Mouse (Mus musculus) kidney, postnatal 14 days (tissue): ENCODE measurements at regions not wholly inside any gene's neighbourhood (a gene's known extent, or its start where the extent isn't known, plus 50 kb on each side); places are given as distances from the start of the nearest gene placed in this dataset.
A peak's percentile ranks its signal among the peaks of the same experiment; 100 is the strongest.

Experiments used
- DNase-seq: peaks from one replicate; pipeline ENCODE4 v3.0.0; 2022; ENCODE audit warnings: mixed read lengths

DNA sequence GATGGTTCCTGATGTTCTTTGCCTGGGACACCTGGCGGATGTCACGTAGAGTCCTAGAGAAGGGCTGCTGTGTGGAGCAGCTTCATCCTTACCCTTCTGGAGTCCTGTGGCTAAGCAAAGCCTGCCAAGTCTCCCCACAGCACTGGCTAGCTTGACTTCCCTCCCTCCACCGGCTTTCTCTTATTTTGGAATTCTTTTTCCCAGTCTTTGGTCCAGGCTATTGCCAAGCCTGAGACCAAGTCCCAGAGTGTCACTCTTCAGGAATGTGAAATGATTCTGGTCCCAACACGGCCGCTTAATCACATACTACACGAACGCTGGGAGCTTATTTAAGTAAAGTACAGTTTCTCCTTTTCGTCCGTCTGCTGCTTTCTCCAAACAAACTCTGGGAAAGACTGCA, 146.4 kb downstream of the Fndc1 start:
- DNase-seq = no peak

GRCm38 (mm10) chr17:7679786-7680185, 147.3 kb downstream of the Fndc1 start:
- no peak for DNase-seq

GRCm38 (mm10) chr17:7678898-7679297, 148.2 kb downstream of the Fndc1 start:
- DNase-seq = peak; percentile 27

DNA sequence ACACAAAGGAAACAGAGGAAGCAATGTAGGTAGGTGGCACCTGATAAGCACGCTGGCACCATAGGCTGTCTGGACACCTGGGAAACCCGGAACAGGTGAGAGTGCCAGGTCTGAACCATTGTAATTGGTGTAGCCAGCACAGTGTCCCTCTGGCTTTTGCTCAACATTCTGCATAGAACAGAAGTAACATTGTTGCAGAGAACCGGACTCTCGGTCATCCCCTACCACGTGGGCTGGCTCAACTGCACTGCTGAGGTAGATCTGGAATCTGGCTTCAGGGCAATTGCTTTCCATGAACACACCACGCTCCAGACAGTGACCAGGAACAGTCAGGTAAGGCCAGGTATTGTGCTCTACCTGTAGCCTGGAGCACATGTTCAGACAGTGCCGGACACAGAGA, 149.3 kb downstream of the Fndc1 start:
- no peak for DNase-seq

DNA sequence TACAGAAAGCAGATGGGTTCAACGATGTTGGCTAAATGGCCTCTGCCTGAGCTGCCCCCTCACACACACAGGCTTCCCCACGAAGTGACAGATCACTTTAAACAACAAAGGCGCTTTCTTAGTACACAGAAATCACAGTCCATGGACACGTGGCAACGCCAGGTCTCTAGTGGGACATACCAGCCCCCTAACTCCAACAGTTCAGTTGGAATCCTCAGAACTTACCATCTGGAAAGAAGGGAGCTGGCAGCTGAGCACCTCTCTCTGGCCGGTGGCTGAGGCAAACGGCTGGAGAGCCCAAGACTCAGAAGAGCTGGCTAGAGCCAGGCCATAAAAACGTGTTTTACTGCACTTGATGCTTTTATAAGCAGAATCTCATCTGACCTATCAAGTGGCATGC, 149.8 kb downstream of the Fndc1 start:
- no peak for DNase-seq

GRCm38 (mm10) chr17:7676776-7677175, 150.3 kb downstream of the Fndc1 start:
- DNase-seq = no peak

GRCm38 (mm10) chr17:7674511-7674910, 152.6 kb downstream of the Fndc1 start:
- no peak for DNase-seq

DNA sequence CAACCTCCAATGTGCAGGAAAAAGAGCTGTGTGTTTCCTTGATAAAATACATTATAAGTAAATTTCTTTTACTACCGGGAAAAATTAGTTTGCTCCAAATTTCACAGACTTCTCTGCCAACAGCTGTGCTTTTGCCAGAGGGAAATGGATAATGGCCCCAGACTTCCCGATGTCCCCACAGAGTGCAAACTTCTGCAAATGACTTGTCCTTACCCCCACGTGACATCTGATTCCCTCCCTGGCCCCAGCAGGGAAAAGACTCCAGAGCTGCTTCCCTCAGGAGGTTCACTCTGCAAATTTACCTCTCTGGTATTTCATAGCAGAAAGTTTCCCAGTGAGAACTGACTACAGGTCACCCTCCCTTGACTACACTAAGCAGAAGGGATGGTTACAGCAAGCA, 159.3 kb downstream of the Fndc1 start:
- DNase-seq = no peak

GRCm38 (mm10) chr17:7666781-7667398, 160.2 kb downstream of the Fndc1 start:
- DNase-seq = no peak

GRCm38 (mm10) chr17:7666207-7666606, 160.9 kb downstream of the Fndc1 start:
- DNase-seq = no peak

DNA sequence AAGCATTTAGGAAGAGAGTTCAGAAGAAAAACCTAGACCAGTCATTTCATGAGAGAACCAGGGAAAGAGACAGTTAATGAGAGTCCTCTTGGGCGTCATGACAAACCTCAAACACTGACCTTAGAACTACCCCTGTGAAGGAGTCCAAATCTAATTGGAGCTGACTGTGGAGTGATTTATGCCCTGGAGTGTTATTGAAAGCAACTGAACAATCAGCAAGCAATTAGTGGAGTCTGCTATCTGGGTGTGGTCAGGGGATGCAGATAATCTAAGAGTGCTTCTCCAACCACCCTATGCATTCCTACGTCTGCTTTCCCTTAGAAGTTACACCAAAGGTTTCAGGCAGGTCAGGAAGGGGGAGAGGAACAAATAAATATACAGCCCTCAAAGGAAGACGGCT, 161.4 kb downstream of the Fndc1 start:
- no peak for DNase-seq

GRCm38 (mm10) chr17:7663896-7664880, 162.9 kb downstream of the Fndc1 start:
- no peak for DNase-seq

DNA sequence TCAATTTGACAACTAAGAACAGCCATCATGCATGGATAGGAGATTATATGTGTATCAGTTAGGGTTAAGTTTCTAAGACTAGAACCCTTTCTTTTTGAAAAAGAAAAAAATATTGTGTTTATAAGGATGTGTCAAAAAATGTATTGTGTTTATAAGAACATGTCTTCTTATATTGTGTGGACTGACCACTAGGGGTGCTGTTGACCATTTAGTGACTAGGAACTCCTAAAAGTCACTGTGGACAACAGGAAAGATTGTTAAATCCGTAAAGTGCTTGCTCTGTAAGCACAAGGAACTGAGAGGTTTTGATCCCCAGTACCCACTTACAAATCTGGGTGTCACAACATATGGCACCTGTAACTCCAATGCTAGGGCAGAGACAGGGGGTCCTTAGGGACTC, 170.6 kb downstream of the Fndc1 start:
- DNase-seq = no peak

- DNase-seq = no peak
Measured at GRCm38 (mm10) chr17:7655966-7656365, 171.1 kb downstream of the Fndc1 start.

DNA sequence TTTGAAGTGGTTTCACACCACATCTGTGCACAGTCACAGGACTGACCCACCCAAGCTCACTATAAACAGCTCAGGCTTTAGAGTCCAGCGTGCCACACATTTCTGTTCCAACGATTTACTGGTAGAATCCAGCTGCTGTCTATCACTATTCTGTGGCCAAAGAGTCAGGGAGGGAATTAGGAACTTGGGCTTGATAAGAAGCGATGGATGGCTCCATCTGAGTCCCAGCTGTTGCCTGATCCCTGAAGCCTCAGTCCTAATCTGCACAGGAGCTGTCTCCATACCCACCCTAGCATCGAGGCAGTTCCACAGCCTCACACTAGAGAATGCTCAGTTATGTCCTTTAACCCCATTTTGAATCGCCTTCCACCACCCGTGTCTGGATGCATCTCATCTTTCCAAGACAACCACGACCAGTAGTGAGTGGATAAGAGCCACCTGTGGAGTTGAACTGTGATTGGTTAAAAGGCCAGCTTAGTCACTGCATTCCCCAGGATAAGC, 173.0 kb downstream of the Fndc1 start:
- peak; percentile 14 for DNase-seq

DNA sequence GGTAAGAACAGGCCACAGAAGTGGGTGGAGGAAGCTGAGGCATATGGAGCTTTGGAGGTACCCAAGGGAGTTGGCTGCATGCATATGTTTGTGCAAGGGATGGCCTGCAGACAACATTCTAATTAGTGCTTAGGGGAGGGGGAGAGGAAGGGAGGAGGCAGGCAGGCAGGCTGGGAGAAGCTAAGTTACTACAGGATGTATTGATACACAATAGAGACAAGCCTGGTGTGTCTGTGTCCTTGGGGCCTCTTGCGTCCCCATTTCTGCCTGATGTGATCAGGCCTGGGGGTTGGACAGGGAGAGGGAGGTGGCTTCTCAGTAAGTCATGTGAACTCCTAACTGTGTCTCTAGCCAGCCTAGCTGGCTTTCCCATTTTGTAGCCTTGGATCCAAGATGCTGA, 175.1 kb downstream of the Fndc1 start:
- no peak for DNase-seq

GRCm38 (mm10) chr17:7650417-7650816, 176.7 kb downstream of the Fndc1 start:
- no peak for DNase-seq

GRCm38 (mm10) chr17:7644857-7645481, 182.1 kb downstream of the Fndc1 start:
- no peak for DNase-seq

GRCm38 (mm10) chr17:7643640-7644039, 183.5 kb downstream of the Fndc1 start:
- no peak for DNase-seq

DNA sequence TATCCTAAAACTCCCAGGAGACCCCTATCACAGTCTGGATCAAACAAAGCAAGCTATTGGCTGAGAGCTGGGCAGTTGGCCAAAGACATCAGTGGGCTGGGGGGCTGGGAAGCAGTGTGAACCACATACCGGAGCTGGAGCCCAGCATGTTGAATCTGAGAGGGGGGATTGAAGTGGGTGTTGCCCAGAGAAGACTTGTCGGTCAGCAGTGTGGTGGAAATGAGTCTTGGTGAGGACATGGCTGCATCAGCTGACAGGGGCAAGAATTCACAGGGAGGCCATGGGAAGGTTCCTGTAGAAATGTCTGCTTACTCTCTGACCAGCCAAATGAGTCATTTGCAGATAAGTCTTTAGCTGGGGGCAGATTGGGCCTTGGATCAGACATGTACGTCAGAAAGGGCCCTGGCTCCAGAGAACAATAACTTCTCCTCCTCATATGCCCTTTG, 184.6 kb downstream of the Fndc1 start:
- no peak for DNase-seq

GRCm38 (mm10) chr17:7634291-7634664, 192.8 kb downstream of the Fndc1 start:
- DNase-seq = peak; percentile 3

DNA sequence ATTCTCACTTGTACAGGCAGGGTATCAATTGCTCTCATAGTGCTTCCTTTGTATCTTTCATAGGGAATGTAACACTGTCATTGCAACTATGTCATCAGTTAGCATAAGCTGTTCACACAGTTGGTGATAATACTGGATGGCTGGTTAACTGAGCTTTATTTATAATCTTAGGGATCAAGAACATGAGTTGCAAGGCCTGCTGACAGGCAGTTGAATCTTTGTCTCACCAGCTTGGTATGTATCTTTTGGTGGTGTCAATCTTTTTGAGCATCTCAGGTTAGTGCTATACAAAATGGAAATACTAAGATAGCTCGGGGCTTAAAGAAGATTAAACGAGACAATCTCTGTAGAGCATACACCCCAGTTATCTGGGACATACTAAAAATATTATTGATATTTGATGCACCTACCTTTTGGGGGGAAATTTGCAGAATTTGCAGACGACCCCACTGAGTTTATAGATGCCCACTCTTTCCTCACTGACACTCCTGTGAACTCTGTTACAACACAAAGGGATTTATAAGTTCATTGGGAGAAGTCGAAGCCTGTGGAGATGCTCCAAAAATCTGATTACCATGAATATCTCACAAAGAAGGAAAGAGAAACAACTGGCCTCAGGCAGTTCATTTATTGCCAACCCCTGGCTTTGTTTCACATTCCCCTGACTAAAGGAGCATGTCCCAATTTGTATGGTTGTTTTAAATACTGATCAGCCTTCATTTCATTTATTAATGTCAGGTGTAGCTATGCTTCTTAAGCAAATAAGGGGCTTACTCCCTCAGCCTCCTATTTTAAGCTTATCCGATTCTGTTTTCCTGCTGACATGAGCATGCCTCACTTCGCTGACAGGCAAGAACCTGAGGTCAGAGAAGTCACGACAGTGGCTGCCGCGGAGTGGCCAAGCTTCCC, 193.5 kb downstream of the Fndc1 start:
- no peak for DNase-seq
